Mouse (Mus musculus) neural tube, embryonic 13.5 days (tissue): Measurements from ENCODE around the gene Surf2. TPM values are rescaled to one million over a fixed set of nuclear protein-coding genes. Genes with fewer than 3 reads are reported as not detected.
A peak's percentile ranks its signal among the peaks of the same experiment; 100 is the strongest.
"Not testable (repeated sequence)": the region's sequence is repeated elsewhere in the genome, so short reads cannot be mapped to it uniquely, and the experiment has no call there.

Experiments
- ATAC-seq: fragments of 200-750 bp; cut with Nextera tagmentation; 2 replicates; pipeline ENCODE4 v1.8.0; 2017; ENCODE audit warnings: low read depth, mild to moderate bottlenecking, moderate TSS enrichment, moderate library complexity
- H3K27ac ChIP-seq: fragments of 300-500 bp; sonication (generic); replicated peaks from 2 replicates; pipeline ENCODE4 v1.5.1; 2015; ENCODE audit warnings: moderate library complexity, mild to moderate bottlenecking, inconsistent platforms
- H3K27me3 ChIP-seq: fragments of 300-500 bp; sonication (generic); 2 replicates; pipeline ENCODE4 v1.6.1; 2015; ENCODE audit warnings: mild to moderate bottlenecking, inconsistent platforms
- H3K36me3 ChIP-seq: fragments of 300-500 bp; sonication (generic); 2 replicates; pipeline ENCODE4 v1.6.1; 2015; ENCODE audit warnings: mild to moderate bottlenecking, inconsistent platforms
- H3K4me1 ChIP-seq: fragments of 300-500 bp; sonication (generic); replicated peaks from 2 replicates; pipeline ENCODE4 v1.6.1; 2015; ENCODE audit warnings: inconsistent platforms
- H3K4me2 ChIP-seq: fragments of 300-500 bp; sonication (generic); 2 replicates; pipeline ENCODE4 v1.6.1; 2015; ENCODE audit warnings: inconsistent platforms, mild to moderate bottlenecking, moderate library complexity
- H3K4me3 ChIP-seq: fragments of 300-500 bp; sonication (generic); 2 replicates; pipeline ENCODE4 v1.5.1; 2015; ENCODE audit warnings: mild to moderate bottlenecking, inconsistent platforms
- H3K9ac ChIP-seq: fragments of 300-500 bp; sonication (generic); 2 replicates; pipeline ENCODE4 v1.6.1; 2015; ENCODE audit warnings: moderate library complexity, mild to moderate bottlenecking, inconsistent platforms
- H3K9me3 ChIP-seq: fragments of 300-500 bp; sonication (generic); 2 replicates; pipeline ENCODE4 v1.6.1; 2016; ENCODE audit warnings: inconsistent platforms
- WGBS: fragments of 180-500 bp; shearing (Covaris S2); methylation state at CpG from one replicate; pipeline ENCODE4 v1.1.7; 2015; 5-methylcytosine and 5-hydroxymethylcytosine counted together
- polyA plus RNA-seq: library from polyadenylated mRNA; unstranded; fragments of >200 nt; fragmentation: Nextera tagmentation; extraction: Ambion mirVana; gene quantifications from 2 replicates; pipeline ENCODE4 v1.2.1, GENCODE M21; 2015

Surf2 gene
- polyA plus RNA-seq = 55.8 and 64.2 TPM in 2 replicates

- Histone ChIP-seq H3K9me3 (no peaks in the 10 kb centered on the region), H3K4me1 (peaks cover 50% of the 10 kb centered on the region), H3K4me3 (peak within 1 kb of the TSS; percentile 83), H3K4me2 (peak within 1 kb of the TSS; percentile 98), H3K36me3 (peaks cover 67% of the 10 kb centered on the region), H3K27me3 (no peaks in the 10 kb centered on the region), H3K27ac (peak within 1 kb of the TSS; percentile 80), H3K9ac (peak within 1 kb of the TSS; percentile 85)
- WGBS = 1% methylated on average over 47 of the region's 47 CpGs
- peak; percentile 78 for ATAC-seq
These were observed at the start of gene Surf2, which contains the start of gene Surf1 for GRCm38 (mm10) chr2:26915927-26916728. Surf2 (plus strand) TSS chr2:26916367. Surf1 (minus strand) TSS chr2:26916530.

GRCm38 (mm10) chr2:26870666-26871065, 45.5 kb upstream of the Surf2 start:
- Histone ChIP-seq H3K4me2 (no peak overlapping the region), H3K4me1 (no peaks in the 10 kb centered on the region), H3K27ac (no peak overlapping the region), H3K9me3 (no peaks in the 10 kb centered on the region), H3K4me3 (no peak overlapping the region), H3K27me3 (no peaks in the 10 kb centered on the region), H3K9ac (no peak overlapping the region), H3K36me3 (no peaks in the 10 kb centered on the region)
- ATAC-seq = no peak
- 71% methylated on average over 6 of the region's 6 CpGs for WGBS

GRCm38 (mm10) chr2:26878571-26878970, 37.6 kb upstream of the Surf2 start:
- no peaks in the 10 kb centered on the region for H3K4me1 ChIP-seq
- no peak overlapping the region for H3K4me3 ChIP-seq
- no peak for ATAC-seq
- H3K4me2 ChIP-seq = no peak overlapping the region
- no peaks in the 10 kb centered on the region for H3K27me3 ChIP-seq
- no peak overlapping the region for H3K27ac ChIP-seq
- H3K9me3 ChIP-seq = peaks cover 4% of the 10 kb centered on the region
- H3K36me3 ChIP-seq = no peaks in the 10 kb centered on the region
- no peak overlapping the region for H3K9ac ChIP-seq

- not testable (repeated sequence) for H3K9ac ChIP-seq, H3K27ac ChIP-seq, H3K4me2 ChIP-seq, H3K4me3 ChIP-seq, ATAC-seq, H3K27me3 ChIP-seq, H3K4me1 ChIP-seq
- Histone ChIP-seq H3K9me3 (peaks cover 13% of the 10 kb centered on the region), H3K36me3 (peaks cover 21% of the 10 kb centered on the region)
- WGBS = 91% methylated on average over 2 of the region's 2 CpGs
These were observed 30.6 kb upstream of the Surf2 start for GRCm38 (mm10) chr2:26885541-26885940.

GRCm38 (mm10) chr2:26886170-26886569, 30.0 kb upstream of the Surf2 start:
- not testable (repeated sequence) for ATAC-seq, H3K27ac ChIP-seq, H3K9ac ChIP-seq, H3K4me2 ChIP-seq, H3K4me1 ChIP-seq, H3K4me3 ChIP-seq, H3K27me3 ChIP-seq
- WGBS = 66% methylated on average over 4 of the region's 4 CpGs
- Histone ChIP-seq H3K36me3 (peaks cover 27% of the 10 kb centered on the region), H3K9me3 (peaks cover 13% of the 10 kb centered on the region)

- no peak overlapping the region for H3K27ac ChIP-seq
- no peaks in the 10 kb centered on the region for H3K27me3 ChIP-seq
- ATAC-seq = no peak
- no peaks in the 10 kb centered on the region for H3K9me3 ChIP-seq
- H3K9ac ChIP-seq = no peak overlapping the region
- H3K4me2 ChIP-seq = no peak overlapping the region
- H3K4me1 ChIP-seq = peaks cover 4% of the 10 kb centered on the region; the same call in 1 of the 2 replicates
- peaks cover 86% of the 10 kb centered on the region for H3K36me3 ChIP-seq
- 91% methylated on average over 4 of the region's 4 CpGs for WGBS
- H3K4me3 ChIP-seq = no peak overlapping the region
These were observed 20.3 kb upstream of the Surf2 start for GRCm38 (mm10) chr2:26895898-26896297.

GRCm38 (mm10) chr2:26900731-26901130, 15.4 kb upstream of the Surf2 start:
- Histone ChIP-seq H3K27me3 (no peaks in the 10 kb centered on the region), H3K4me1 (peaks cover 29% of the 10 kb centered on the region), H3K36me3 (peaks cover 59% of the 10 kb centered on the region), H3K9ac (no peak overlapping the region), H3K9me3 (no peaks in the 10 kb centered on the region), H3K4me3 (no peak overlapping the region), H3K27ac (no peak overlapping the region), H3K4me2 (no peak overlapping the region)
- no peak for ATAC-seq
- WGBS = 70% methylated on average over 1 of the region's 1 CpGs

GRCm38 (mm10) chr2:26901834-26902400, 14.2 kb upstream of the Surf2 start:
- no peak overlapping the region for H3K27ac ChIP-seq
- H3K36me3 ChIP-seq = peaks cover 59% of the 10 kb centered on the region
- H3K4me2 ChIP-seq = peak overlapping the region; percentile 86
- 13% methylated on average over 7 of the region's 7 CpGs for WGBS
- H3K9ac ChIP-seq = peak overlapping the region; percentile 74
- no peak for ATAC-seq
- peak overlapping the region; percentile 90 for H3K4me3 ChIP-seq
- no peaks in the 10 kb centered on the region for H3K27me3 ChIP-seq
- H3K9me3 ChIP-seq = no peaks in the 10 kb centered on the region
- peaks cover 29% of the 10 kb centered on the region for H3K4me1 ChIP-seq

- H3K9me3 ChIP-seq = no peaks in the 10 kb centered on the region
- H3K27ac ChIP-seq = peak within 1 kb of the TSS; percentile 90
- H3K9ac ChIP-seq = peak within 1 kb of the TSS; percentile 74
- peaks cover 36% of the 10 kb centered on the region for H3K4me1 ChIP-seq
- peak; percentile 96 for ATAC-seq
- peak within 1 kb of the TSS; percentile 90 for H3K4me3 ChIP-seq
- peaks cover 59% of the 10 kb centered on the region for H3K36me3 ChIP-seq
- peak within 1 kb of the TSS; percentile 86 for H3K4me2 ChIP-seq
- no peaks in the 10 kb centered on the region for H3K27me3 ChIP-seq
- under 1% methylated on average over 41 of the region's 41 CpGs for WGBS
These were observed 13.5 kb upstream of the Surf2 start, which contains the start of gene Surf6 for GRCm38 (mm10) chr2:26902467-26903220. Surf6 (minus strand) TSS chr2:26902879.

- H3K9me3 ChIP-seq = no peaks in the 10 kb centered on the region
- peak overlapping the region; percentile 90 for H3K27ac ChIP-seq
- H3K27me3 ChIP-seq = no peaks in the 10 kb centered on the region
- peak overlapping the region; percentile 90 for H3K4me3 ChIP-seq
- 10% methylated on average over 7 of the region's 7 CpGs for WGBS
- peak overlapping the region; percentile 74 for H3K9ac ChIP-seq
- H3K4me1 ChIP-seq = peaks cover 43% of the 10 kb centered on the region
- H3K36me3 ChIP-seq = peaks cover 59% of the 10 kb centered on the region
- ATAC-seq = no peak
- peak overlapping the region; percentile 86 for H3K4me2 ChIP-seq
These were observed 12.9 kb upstream of the Surf2 start for GRCm38 (mm10) chr2:26903311-26903710.

- Histone ChIP-seq H3K4me2 (no peak overlapping the region), H3K9ac (no peak overlapping the region), H3K9me3 (no peaks in the 10 kb centered on the region), H3K4me3 (no peak overlapping the region), H3K27ac (no peak overlapping the region), H3K27me3 (no peaks in the 10 kb centered on the region), H3K4me1 (peaks cover 55% of the 10 kb centered on the region), H3K36me3 (peaks cover 45% of the 10 kb centered on the region)
- 93% methylated on average over 2 of the region's 2 CpGs for WGBS
- ATAC-seq = no peak
These were observed 10.2 kb upstream of the Surf2 start for GRCm38 (mm10) chr2:26905936-26906335.

GRCm38 (mm10) chr2:26906431-26906830, 9.7 kb upstream of the Surf2 start:
- H3K4me1 ChIP-seq = peaks cover 50% of the 10 kb centered on the region
- no peak overlapping the region for H3K4me2 ChIP-seq
- peaks cover 46% of the 10 kb centered on the region for H3K36me3 ChIP-seq
- no peaks in the 10 kb centered on the region for H3K27me3 ChIP-seq
- H3K9me3 ChIP-seq = no peaks in the 10 kb centered on the region
- 88% methylated on average over 3 of the region's 3 CpGs for WGBS
- no peak for ATAC-seq
- H3K27ac ChIP-seq = no peak overlapping the region
- no peak overlapping the region for H3K9ac ChIP-seq
- no peak overlapping the region for H3K4me3 ChIP-seq
